Mouse (Mus musculus) MEL (cell line): Measurements from ENCODE around the gene Cdc42se2. TPM values are rescaled to one million over a fixed set of nuclear protein-coding genes. Genes with fewer than 3 reads are reported as not detected.
A peak's percentile ranks its signal among the peaks of the same experiment; 100 is the strongest.

Source experiments
- DNase-seq: peaks from one replicate; pipeline ENCODE4 v3.0.0; 2011; ENCODE audit warnings: low read depth, low spot score
- H3K27ac ChIP-seq: 2 replicates; pipeline ENCODE4 v1.5.1; 2012; ENCODE audit warnings: low read depth, mild to moderate bottlenecking, control low read depth, low read length, moderate library complexity; ENCODE audit not compliant: control insufficient read depth
- H3K27me3 ChIP-seq, 2 experiments: fragments of 150-350 bp in 1 of 2; sonication (generic) in 1 of 2; 2 replicates each; pipeline ENCODE4 v1.6.1; 2012; ENCODE audit warnings: low read length in 2 of 2, mild to moderate bottlenecking in 2 of 2, improper control_type of control experiment in 1 of 2, moderate library complexity in 1 of 2; ENCODE audit not compliant: insufficient read depth in 2 of 2, control insufficient read depth in 1 of 2
- H3K36me3 ChIP-seq, 2 experiments: 2 replicates each; pipeline ENCODE4 v1.6.1; 2012 to 2014; ENCODE audit warnings: low read length in 2 of 2, improper control_type of control experiment in 1 of 2, inconsistent platforms in 1 of 2, mild to moderate bottlenecking in 1 of 2; ENCODE audit not compliant: insufficient read depth in 2 of 2, control insufficient read depth in 1 of 2
- H3K4me1 ChIP-seq, 2 experiments: fragments of 150-350 bp in 1 of 2; sonication (generic) in 1 of 2; 2 replicates each; pipeline ENCODE4 v1.6.1; 2012; ENCODE audit warnings: low read length in 2 of 2, improper control_type of control experiment in 1 of 2, mild to moderate bottlenecking in 1 of 2; ENCODE audit not compliant: insufficient read depth in 2 of 2, control insufficient read depth in 1 of 2
- H3K4me3 ChIP-seq, 2 experiments: fragments of 150-350 bp in 1 of 2; sonication (generic) in 1 of 2; 2 replicates each; pipeline ENCODE4 v1.5.1; 2012; ENCODE audit warnings: low read depth in 2 of 2, low read length in 2 of 2, mild to moderate bottlenecking in 2 of 2, moderate library complexity in 2 of 2, control low read depth in 1 of 2, improper control_type of control experiment in 1 of 2; ENCODE audit not compliant: control insufficient read depth in 1 of 2, insufficient read depth in 1 of 2
- H3K79me2 ChIP-seq: 2 replicates; pipeline ENCODE4 v1.6.1; 2012; ENCODE audit warnings: mild to moderate bottlenecking, low read length, moderate library complexity; ENCODE audit not compliant: control insufficient read depth, poor library complexity, insufficient read depth
- H3K9ac ChIP-seq: 2 replicates; pipeline ENCODE4 v1.6.1; 2012; ENCODE audit warnings: low read depth, mild to moderate bottlenecking, control low read depth, low read length, moderate library complexity; ENCODE audit not compliant: control insufficient read depth, poor library complexity, severe bottlenecking
- H3K9me3 ChIP-seq: fragments of 150-350 bp; sonication (generic); replicated peaks from 2 replicates; pipeline ENCODE4 v1.6.1; 2012; ENCODE audit warnings: mild to moderate bottlenecking, low read length, improper control_type of control experiment, moderate library complexity; ENCODE audit not compliant: insufficient read depth
- BHLHE40 ChIP-seq: IDR thresholded peaks from 2 replicates; pipeline ENCODE4 v1.6.1; 2012; ENCODE audit warnings: low read depth, mild to moderate bottlenecking, inconsistent platforms, low read length, improper control_type of control experiment, borderline replicate concordance
- CHD1 ChIP-seq: IDR thresholded peaks from 2 replicates; pipeline ENCODE4 v1.6.1; 2012; ENCODE audit warnings: low read depth, mild to moderate bottlenecking, inconsistent platforms, low read length, improper control_type of control experiment
- CHD2 ChIP-seq: IDR thresholded peaks from 2 replicates; pipeline ENCODE4 v1.6.1; 2011; ENCODE audit warnings: low read length, improper control_type of control experiment
- CTCF ChIP-seq, 3 experiments: IDR thresholded peaks in 2 of 3; conservative IDR thresholded peaks in 1 of 3; 2 replicates each; pipeline ENCODE4 v1.5.1; 2011 to 2012; ENCODE audit warnings: low read length in 3 of 3, low read depth in 2 of 3, mild to moderate bottlenecking in 2 of 3, improper control_type of control experiment in 1 of 3, inconsistent platforms in 1 of 3, mixed read lengths in 1 of 3, moderate library complexity in 1 of 3; ENCODE audit not compliant: control insufficient read depth in 1 of 3, insufficient read depth in 1 of 3, poor library complexity in 1 of 3, severe bottlenecking in 1 of 3
- E2F4 ChIP-seq: IDR thresholded peaks from 2 replicates; pipeline ENCODE4 v1.6.1; 2011; ENCODE audit warnings: low read depth, low read length, improper control_type of control experiment, borderline replicate concordance
- ELF1 ChIP-seq: IDR thresholded peaks from 2 replicates; pipeline ENCODE4 v1.6.1; 2014; ENCODE audit warnings: low read depth, mild to moderate bottlenecking, inconsistent platforms, low read length, improper control_type of control experiment, moderate library complexity
- EP300 ChIP-seq, 2 experiments: IDR thresholded peaks; 2 replicates each; pipeline ENCODE4 v1.6.1; 2011; ENCODE audit warnings: improper control_type of control experiment in 2 of 2, low read length in 2 of 2, low read depth in 1 of 2, mild to moderate bottlenecking in 1 of 2
- ETS1 ChIP-seq: IDR thresholded peaks from 2 replicates; pipeline ENCODE4 v1.6.1; 2012; ENCODE audit warnings: low read depth, mild to moderate bottlenecking, inconsistent platforms, low read length, improper control_type of control experiment, moderate library complexity
- GABPA ChIP-seq: IDR thresholded peaks from 2 replicates; pipeline ENCODE4 v1.6.1; 2012; ENCODE audit warnings: low read depth, mild to moderate bottlenecking, inconsistent platforms, low read length, improper control_type of control experiment, moderate library complexity
- GATA1 ChIP-seq: IDR thresholded peaks from 2 replicates; pipeline ENCODE4 v1.6.1; 2011; ENCODE audit warnings: low read depth, low read length, improper control_type of control experiment
- HCFC1 ChIP-seq: IDR thresholded peaks from 2 replicates; pipeline ENCODE4 v1.6.1; 2012; ENCODE audit warnings: low read depth, mild to moderate bottlenecking, inconsistent platforms, low read length, improper control_type of control experiment, moderate library complexity
- JUND ChIP-seq: IDR thresholded peaks from 2 replicates; pipeline ENCODE4 v1.6.1; 2011; ENCODE audit warnings: low read depth, mild to moderate bottlenecking, improper control_type of control experiment, low read length
- KAT2A ChIP-seq: conservative IDR thresholded peaks from 2 replicates; pipeline ENCODE4 v1.6.1; 2012; ENCODE audit warnings: low read depth, low read length, improper control_type of control experiment, inconsistent platforms
- MAFK ChIP-seq: IDR thresholded peaks from 2 replicates; pipeline ENCODE4 v1.6.1; 2011; ENCODE audit warnings: low read depth, mild to moderate bottlenecking, low read length, improper control_type of control experiment, borderline replicate concordance
- MAX ChIP-seq: IDR thresholded peaks from 2 replicates; pipeline ENCODE4 v1.6.1; 2011; ENCODE audit warnings: low read length, improper control_type of control experiment
- MAZ ChIP-seq: IDR thresholded peaks from 2 replicates; pipeline ENCODE4 v1.6.1; 2012; ENCODE audit warnings: low read depth, mild to moderate bottlenecking, inconsistent platforms, low read length, improper control_type of control experiment
- MEF2A ChIP-seq: IDR thresholded peaks from 2 replicates; pipeline ENCODE4 v1.6.1; 2014; ENCODE audit warnings: low read depth, mild to moderate bottlenecking, inconsistent platforms, low read length, improper control_type of control experiment; ENCODE audit not compliant: poor library complexity, insufficient replicate concordance, severe bottlenecking; ENCODE audit errors: extremely low read depth
- MXI1 ChIP-seq: IDR thresholded peaks from 2 replicates; pipeline ENCODE4 v1.6.1; 2011; ENCODE audit warnings: mild to moderate bottlenecking, low read depth, low read length, improper control_type of control experiment
- MYB ChIP-seq: IDR thresholded peaks from 2 replicates; pipeline ENCODE4 v1.6.1; 2011; ENCODE audit warnings: mild to moderate bottlenecking, low read depth, low read length, improper control_type of control experiment
- MYC ChIP-seq: IDR thresholded peaks from 2 replicates; pipeline ENCODE4 v1.6.1; 2011; ENCODE audit warnings: low read depth, mild to moderate bottlenecking, low read length, improper control_type of control experiment, moderate library complexity
- NELFE ChIP-seq: IDR thresholded peaks from 2 replicates; pipeline ENCODE4 v1.6.1; 2011; ENCODE audit warnings: low read depth, low read length, improper control_type of control experiment
- NRF1 ChIP-seq: IDR thresholded peaks from 2 replicates; pipeline ENCODE4 v1.6.1; 2014; ENCODE audit warnings: low read depth, mild to moderate bottlenecking, inconsistent platforms, low read length, improper control_type of control experiment, moderate library complexity; ENCODE audit not compliant: poor library complexity, insufficient read depth, severe bottlenecking
- POLR2A ChIP-seq, 2 experiments: IDR thresholded peaks; 2 replicates each; pipeline ENCODE4 v1.6.1; 2011 to 2012; ENCODE audit warnings: low read length in 2 of 2, mild to moderate bottlenecking in 2 of 2, control low read depth in 1 of 2, improper control_type of control experiment in 1 of 2, low read depth in 1 of 2, moderate library complexity in 1 of 2; ENCODE audit not compliant: control insufficient read depth in 1 of 2, insufficient read depth in 1 of 2, poor library complexity in 1 of 2
- POLR2AphosphoS2 ChIP-seq: IDR thresholded peaks from 2 replicates; pipeline ENCODE4 v1.6.1; 2011; ENCODE audit warnings: low read length, improper control_type of control experiment
- POLR2AphosphoS5 ChIP-seq: IDR thresholded peaks from 2 replicates; pipeline ENCODE4 v1.6.1; 2012; ENCODE audit warnings: low read depth, borderline replicate concordance, mild to moderate bottlenecking, inconsistent platforms, low read length, moderate library complexity, mixed read lengths
- RCOR1 ChIP-seq: IDR thresholded peaks from 2 replicates; pipeline ENCODE4 v1.6.1; 2012; ENCODE audit warnings: low read depth, mild to moderate bottlenecking, inconsistent platforms, low read length, improper control_type of control experiment
- SIN3A ChIP-seq: IDR thresholded peaks from 2 replicates; pipeline ENCODE4 v1.6.1; 2012; ENCODE audit warnings: low read length, improper control_type of control experiment, inconsistent platforms
- SMC3 ChIP-seq: IDR thresholded peaks from 2 replicates; pipeline ENCODE4 v1.6.1; 2011; ENCODE audit warnings: low read depth, low read length, improper control_type of control experiment
- TAL1 ChIP-seq: IDR thresholded peaks from 2 replicates; pipeline ENCODE4 v1.6.1; 2012; ENCODE audit warnings: mild to moderate bottlenecking, inconsistent platforms, low read length, moderate library complexity, mixed read lengths
- TBP ChIP-seq: IDR thresholded peaks from 2 replicates; pipeline ENCODE4 v1.8.0; 2011; ENCODE audit warnings: low read depth, low read length, improper control_type of control experiment
- TCF12 ChIP-seq: IDR thresholded peaks from 2 replicates; pipeline ENCODE4 v1.6.1; 2014; ENCODE audit warnings: low read depth, mild to moderate bottlenecking, inconsistent platforms, low read length, improper control_type of control experiment, moderate library complexity
- UBTF ChIP-seq: IDR thresholded peaks from 2 replicates; pipeline ENCODE4 v1.6.1; 2012; ENCODE audit warnings: low read depth, mild to moderate bottlenecking, inconsistent platforms, low read length, improper control_type of control experiment, moderate library complexity, borderline replicate concordance; ENCODE audit not compliant: insufficient read depth
- USF1 ChIP-seq: IDR thresholded peaks from 2 replicates; pipeline ENCODE4 v1.6.1; 2014; ENCODE audit warnings: low read depth, mild to moderate bottlenecking, inconsistent platforms, low read length, improper control_type of control experiment, moderate library complexity
- USF2 ChIP-seq, 2 experiments: IDR thresholded peaks; 2 replicates each; pipeline ENCODE4 v1.6.1; 2011 to 2012; ENCODE audit warnings: improper control_type of control experiment in 2 of 2, low read length in 2 of 2, borderline replicate concordance in 1 of 2, inconsistent platforms in 1 of 2, low read depth in 1 of 2, mild to moderate bottlenecking in 1 of 2; ENCODE audit not compliant: insufficient read depth in 1 of 2
- ZC3H11A ChIP-seq: IDR thresholded peaks from 2 replicates; pipeline ENCODE4 v1.6.1; 2012; ENCODE audit warnings: low read depth, mild to moderate bottlenecking, inconsistent platforms, low read length, improper control_type of control experiment
- ZKSCAN1 ChIP-seq: IDR thresholded peaks from 2 replicates; pipeline ENCODE4 v1.6.1; 2012; ENCODE audit warnings: low read depth, mild to moderate bottlenecking, inconsistent platforms, low read length, improper control_type of control experiment, moderate library complexity
- ZMIZ1 ChIP-seq: IDR thresholded peaks from 2 replicates; pipeline ENCODE4 v1.6.1; 2012; ENCODE audit warnings: low read depth, mild to moderate bottlenecking, inconsistent platforms, low read length, improper control_type of control experiment, moderate library complexity
- ZNF384 ChIP-seq: IDR thresholded peaks from 2 replicates; pipeline ENCODE4 v1.6.1; 2012; ENCODE audit warnings: low read depth, mild to moderate bottlenecking, inconsistent platforms, low read length, improper control_type of control experiment
- polyA plus RNA-seq, 2 experiments: library from polyadenylated mRNA; stranded (reverse) in 1 of 2; unstranded in 1 of 2; fragments of >175 nt in 1 of 2; fragments of >200 nt in 1 of 2; gene quantifications; 2 replicates each; pipeline versions ENCODE4 v1.2.1 to v1.2.4; 2012; ENCODE audit warnings: low replicate concordance in 2 of 2, low read depth in 1 of 2; ENCODE audit not compliant: insufficient read length in 2 of 2, insufficient read depth in 1 of 2, missing spikeins in 1 of 2
- total RNA-seq: library from RNA; depleted of rRNA; stranded (reverse); fragments of 300-350 nt; gene quantifications from 2 replicates; pipeline ENCODE4 v1.2.3, GENCODE M21; 2012

Cdc42se2 gene
- total and polyA plus RNA-seq, 3 experiments = 30.1 to 47.4 (median 33.4) TPM

DNA sequence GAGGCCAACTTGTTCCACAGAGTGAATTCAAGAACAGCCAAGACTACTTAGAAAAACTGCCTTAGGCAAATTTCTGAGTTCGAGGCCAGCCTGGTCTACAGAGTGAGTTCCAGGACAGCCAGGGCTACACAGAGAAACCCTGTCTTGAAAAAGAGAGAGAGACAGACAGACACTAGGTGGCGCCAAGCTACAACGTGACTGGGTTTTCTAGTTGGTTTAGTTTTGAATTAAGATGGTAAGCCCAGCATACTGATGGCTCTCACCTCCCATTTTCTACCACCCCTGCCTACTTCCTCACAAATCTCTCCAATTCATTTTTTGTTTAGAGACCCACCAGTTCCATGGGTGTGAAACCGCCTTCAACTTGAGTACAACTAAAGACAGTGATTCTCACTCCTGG lies 84.2 kb downstream of the Cdc42se2 start:
- H3K9me3 ChIP-seq = no peaks in the 10 kb centered on the region
- peaks cover 0 to 4% of the 10 kb centered on the region in 2 experiments; a peak in 2 of 4 replicates for H3K36me3 ChIP-seq
- DNase-seq = peak; percentile 91
- no peaks in the 10 kb centered on the region for H3K27me3 ChIP-seq
- H3K4me3 ChIP-seq = no peak overlapping the region
- no peak overlapping the region for H3K27ac ChIP-seq
- no peak overlapping the region for H3K9ac ChIP-seq
- peaks cover 4 to 6% of the 10 kb centered on the region in 2 experiments; a peak in 2 of 4 replicates for H3K4me1 ChIP-seq
- no peaks in the 10 kb centered on the region for H3K79me2 ChIP-seq
- TF ChIP-seq MYC (no peak; the same call in 1 of the 2 replicates), CHD2 (no peak), HCFC1 (no peak), ZMIZ1 (no peak), ZC3H11A (peak; percentile 99), BHLHE40 (no peak), TCF12 (no peak), UBTF (no peak), RCOR1 (no peak), SIN3A (peak; percentile 50; the same call in 1 of the 2 replicates), MYB (no peak), TBP (no peak), USF1 (no peak), POLR2AphosphoS2 (no peak), ZNF384 (peak; percentile 38), ELF1 (no peak), MAX (no peak), MAZ (0 out of 2 replicates have a peak, but pooled peaks have one; percentile 42), POLR2A (IDR thresholded peaks at IDR 0.05; ENCODE audit: control insufficient read depth in 1 of 2, insufficient read depth in 1 of 2, low read depth in 1 of 2, low read length in 2 of 2, poor library complexity in 1 of 2) (no peak), TAL1 (no peak), E2F4 (no peak), CTCF (IDR thresholded peaks at IDR 0.05 in 2 of 3, conservative IDR thresholded peaks at IDR 0.05 in 1 of 3; ENCODE audit: control insufficient read depth in 1 of 3, insufficient read depth in 1 of 3, low read depth in 2 of 3, low read length in 3 of 3, poor library complexity in 1 of 3, severe bottlenecking in 1 of 3) (peak; percentile 46 to 90 (median 72)), POLR2AphosphoS5 (no peak), USF2 (IDR thresholded peaks at IDR 0.05; ENCODE audit: borderline replicate concordance in 1 of 2, insufficient read depth in 1 of 2, low read depth in 1 of 2, low read length in 2 of 2) (no peak), CHD1 (no peak), JUND (no peak), MEF2A (no peak), NELFE (no peak), GABPA (no peak), KAT2A (no peak), GATA1 (no peak), EP300 (IDR thresholded peaks at IDR 0.05; ENCODE audit: low read depth in 1 of 2, low read length in 2 of 2) (no peak), NRF1 (no peak), MAFK (no peak), ZKSCAN1 (no peak), SMC3 (peak; percentile 97), MXI1 (peak; percentile 54), ETS1 (no peak)
